Mouse (Mus musculus) MEL (cell line): Measurements from ENCODE around the gene Samd13.

Source experiments
- BHLHE40 ChIP-seq: IDR thresholded peaks from 2 replicates; pipeline ENCODE4 v1.6.1; 2012; ENCODE audit warnings: low read depth, mild to moderate bottlenecking, inconsistent platforms, low read length, improper control_type of control experiment, borderline replicate concordance
- GABPA ChIP-seq: IDR thresholded peaks from 2 replicates; pipeline ENCODE4 v1.6.1; 2012; ENCODE audit warnings: low read depth, mild to moderate bottlenecking, inconsistent platforms, low read length, improper control_type of control experiment, moderate library complexity
- NELFE ChIP-seq: IDR thresholded peaks from 2 replicates; pipeline ENCODE4 v1.6.1; 2011; ENCODE audit warnings: low read depth, low read length, improper control_type of control experiment
- RCOR1 ChIP-seq: IDR thresholded peaks from 2 replicates; pipeline ENCODE4 v1.6.1; 2012; ENCODE audit warnings: low read depth, mild to moderate bottlenecking, inconsistent platforms, low read length, improper control_type of control experiment

GRCm38 (mm10) chr3:146653692-146654091 lies 31.7 kb downstream of the Samd13 start:
- TF ChIP-seq GABPA (no peak), NELFE (no peak), BHLHE40 (no peak), RCOR1 (no peak)
